Mouse (Mus musculus): ENCODE measurements around the gene Fam160a2. TPM values are rescaled to one million over a fixed set of nuclear protein-coding genes. Genes with fewer than 3 reads are reported as not detected.
"Not testable (repeated sequence)": the region's sequence is repeated elsewhere in the genome, so short reads cannot be mapped to it uniquely, and the experiment has no call there.

The Fam160a2 gene
- total RNA-seq, 2 experiments from 2014 or later = 12.5 to 12.9 TPM

GRCm38 (mm10) chr7:105394606-105395005 lies 5.2 kb downstream of the Fam160a2 start:
- DNase-seq = no peak

GRCm38 (mm10) chr7:105390236-105390635 lies 9.6 kb downstream of the Fam160a2 start:
- no peak for DNase-seq

GRCm38 (mm10) chr7:105387696-105388095 lies 12.2 kb downstream of the Fam160a2 start:
- DNase-seq = no peak

GRCm38 (mm10) chr7:105380329-105380728 lies 19.5 kb downstream of the Fam160a2 start:
- DNase-seq = no peak

GRCm38 (mm10) chr7:105374866-105375265 lies 25.0 kb downstream of the Fam160a2 start, which contains the start of gene Gm5901:
TSS of gene Gm5901 (plus strand) at chr7:105375038.
- DNase-seq = no peak

- DNase-seq = no peak
These were observed 25.9 kb downstream of the Fam160a2 start for GRCm38 (mm10) chr7:105373976-105374375.

- no peak for DNase-seq
These were observed 26.3 kb downstream of the Fam160a2 start for GRCm38 (mm10) chr7:105373509-105373908.

GRCm38 (mm10) chr7:105372912-105373311 lies 26.9 kb downstream of the Fam160a2 start:
- no peak for DNase-seq

- DNase-seq = no peak
These were observed 31.3 kb downstream of the Fam160a2 start for GRCm38 (mm10) chr7:105368521-105368920.

GRCm38 (mm10) chr7:105367930-105368329 lies 31.9 kb downstream of the Fam160a2 start, which contains the start of gene Olfr692:
TSS of gene Olfr692 (plus strand) at chr7:105368230.
- DNase-seq = no peak

- no peak for DNase-seq
These were observed 32.6 kb downstream of the Fam160a2 start for GRCm38 (mm10) chr7:105367268-105367667.

- no peak for DNase-seq
These were observed 38.1 kb downstream of the Fam160a2 start for GRCm38 (mm10) chr7:105361713-105362112.

- DNase-seq = not testable (repeated sequence)
These were observed 43.4 kb downstream of the Fam160a2 start for GRCm38 (mm10) chr7:105356487-105356886.

GRCm38 (mm10) chr7:105356064-105356463 lies 43.8 kb downstream of the Fam160a2 start:
- not testable (repeated sequence) for DNase-seq

GRCm38 (mm10) chr7:105342752-105343151 lies 57.1 kb downstream of the Fam160a2 start:
- DNase-seq = no peak

- DNase-seq = no peak
These were observed 57.7 kb downstream of the Fam160a2 start, which contains the start of gene Olfr691 for GRCm38 (mm10) chr7:105342170-105342569. TSS of gene Olfr691 (minus strand) at chr7:105342270.

- no peak for DNase-seq
These were observed 65.8 kb downstream of the Fam160a2 start, which contains the start of gene Olfr690 for GRCm38 (mm10) chr7:105334004-105334403. TSS of gene Olfr690 (minus strand) at chr7:105334104.

- no peak for DNase-seq
These were observed 74.6 kb downstream of the Fam160a2 start for GRCm38 (mm10) chr7:105325302-105325701.

Other genes starting within 250 kb of the Fam160a2 start
- gene Olfr684, start 236.4 kb downstream of the Fam160a2 start, total RNA-seq (2021) = not detected
- not detected for gene Olfr685, start 214.0 kb downstream of the Fam160a2 start, total RNA-seq (2021)
- not detected for gene Olfr686, start 192.6 kb downstream of the Fam160a2 start, total RNA-seq (2021)
- not detected for gene Olfr688, start 112.0 kb downstream of the Fam160a2 start, total RNA-seq (2021)
- gene Olfr689, start 88.9 kb downstream of the Fam160a2 start, total RNA-seq (2021) = not detected
- not detected for gene Olfr690, start 66.0 kb downstream of the Fam160a2 start, total RNA-seq (2021)
- gene Olfr691, start 57.8 kb downstream of the Fam160a2 start, total RNA-seq (2021) = not detected
- not detected for gene Olfr692, start 31.8 kb downstream of the Fam160a2 start, total RNA-seq (2021)
- gene Gm5901, start 25.0 kb downstream of the Fam160a2 start, total RNA-seq (2021) = not detected
- not detected for gene Cnga4, start 4.5 kb upstream of the Fam160a2 start, total RNA-seq (2021)
- gene Cckbr, start 25.7 kb upstream of the Fam160a2 start, total RNA-seq (2021) = not detected
- 10 to 100 TPM; 14.3 to 19.6 TPM for gene Cavin3, start 82.2 kb upstream of the Fam160a2 start, total RNA-seq (2021)
- 10 to 100 TPM; 48.6 to 51.5 TPM for gene Smpd1, start 154.3 kb upstream of the Fam160a2 start, total RNA-seq (2021)
- 1 to 10 TPM; 6.5 to 9.1 TPM for gene Apbb1, start 181.6 kb upstream of the Fam160a2 start, total RNA-seq (2021)
- not detected for gene Hpx, start 200.1 kb upstream of the Fam160a2 start, total RNA-seq (2021)
- 10 to 100 TPM; 14.7 to 17.0 TPM for gene Trim3, start 233.5 kb upstream of the Fam160a2 start, total RNA-seq (2021)
- 10 to 100 TPM; 58.3 to 59.5 TPM for gene Timm10b, start 240.0 kb upstream of the Fam160a2 start, total RNA-seq (2021)
- gene Arfip2, start 240.4 kb upstream of the Fam160a2 start, total RNA-seq (2021) = 10 to 100 TPM in 1 of 2 experiments, 1 to 10 TPM in 1; 9.9 to 11.0 TPM
- gene Gm45799, start 240.5 kb upstream of the Fam160a2 start, total RNA-seq (2021) = 1 to 10 TPM; 1.8 to 3.1 TPM

All from gastrocnemius, postnatal 25 days (tissue).